Comparison of ENCODE assay signal across 11 mouse cellular contexts in the genomic region with DNA sequence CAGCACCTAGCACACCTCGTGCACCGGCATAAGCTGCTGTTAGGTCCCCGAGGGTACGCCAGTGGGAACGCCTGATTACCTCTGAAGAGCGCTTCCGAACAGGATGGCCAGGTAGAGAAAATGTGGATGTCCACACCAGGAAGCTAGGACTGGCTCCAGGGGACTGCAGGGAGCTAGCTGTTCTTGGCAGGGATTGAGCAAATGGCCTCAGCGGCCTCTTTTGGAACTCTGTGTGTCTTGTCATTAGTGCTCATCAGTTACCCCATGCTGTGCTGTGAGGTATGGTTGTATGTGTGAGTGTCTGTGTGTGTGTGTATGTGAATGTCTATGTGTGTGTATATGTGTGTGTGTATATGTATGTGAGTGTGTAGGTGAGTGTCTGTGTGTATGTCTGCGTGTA. TPM values are rescaled to one million over a fixed set of nuclear protein-coding genes. Genes with fewer than 3 reads are reported as not detected.
A peak's percentile ranks its signal among the peaks of the same experiment; 100 is the strongest.
DNase-seq lines count a peak whose midpoint lies in the region; ATAC-seq lines count a peak whose summit lies in the region.
"Had no signal": no experiment of that assay in that cellular context is flagged by ENCODE, and none has a peak within 500 bp of the region (broad histone marks: within the 10 kb centered on the region; RNA-seq: fewer than 3 reads in every experiment).

No protein-coding gene starts in this region.

- peak overlapping the region; percentile 73 for H3K4me2 ChIP-seq in hindbrain, embryonic 11.5 days (replicated peaks; ENCODE audit: low read depth, low read length)
- peak overlapping the region; percentile 83 for H3K4me2 ChIP-seq in midbrain, embryonic 12.5 days (replicated peaks)
- H3K4me2 ChIP-seq in liver, embryonic 12.5 days = no peak overlapping the region

- intact Hi-C loops in heart, postnatal 36 days (cut with DNase I) = no loop called here

- no peak overlapping the region for H3K27ac ChIP-seq in hindbrain, embryonic 11.5 days (ENCODE audit: low read depth, low read length)
- no peak overlapping the region for H3K27ac ChIP-seq in midbrain, embryonic 12.5 days (replicated peaks)
- no peak overlapping the region for H3K27ac ChIP-seq in liver, embryonic 12.5 days
- H3K27ac ChIP-seq: kidney, postnatal 0 days; macrophage had no signal

- H3K4me3 ChIP-seq in hindbrain, embryonic 11.5 days (ENCODE audit: low read depth, low read length) = peak overlapping the region; percentile 100; the same call in 1 of the 2 replicates
- H3K4me3 ChIP-seq in midbrain, embryonic 12.5 days = peak overlapping the region; percentile 98
- H3K4me3 ChIP-seq in liver, embryonic 12.5 days = no peak overlapping the region

- H3K36me3 ChIP-seq in hindbrain, embryonic 11.5 days (ENCODE audit: control insufficient read depth, insufficient read depth, low read length) = no peaks in the 10 kb centered on the region
- H3K36me3 ChIP-seq in midbrain, embryonic 12.5 days = no peaks in the 10 kb centered on the region
- H3K36me3 ChIP-seq in liver, embryonic 12.5 days = no peaks in the 10 kb centered on the region

- peak; percentile 82 for DNase-seq in cerebellum, adult 11-12 months
- peak; percentile 59 to 62 for DNase-seq in cerebellum, postnatal 10 days
- no peak for DNase-seq in hindbrain, embryonic 11.5 days (ENCODE audit: low spot score)
- DNase-seq in layer of hippocampus, postnatal 25 days (ENCODE audit: extremely low spot score in 1 of 2, low spot score in 1 of 2) = no peak
- no peak for DNase-seq in heart, postnatal 36 days
- DNase-seq: right cerebral cortex, postnatal 14 days had no signal

- ATAC-seq in hindbrain, embryonic 11.5 days (ENCODE audit: low FRiP score) = no peak
- ATAC-seq in midbrain, embryonic 12.5 days (ENCODE audit: low FRiP score, low read depth) = no peak
- no peak for ATAC-seq in megakaryocyte progenitor cell, adult 5-6 weeks (replicated peaks; ENCODE audit: poor library complexity)
- no peak for ATAC-seq in liver, embryonic 12.5 days

- no peak overlapping the region for H3K9ac ChIP-seq in hindbrain, embryonic 11.5 days (ENCODE audit: low read depth, low read length)
- H3K9ac ChIP-seq in midbrain, embryonic 12.5 days (replicated peaks) = peak overlapping the region; percentile 99
- no peak overlapping the region for H3K9ac ChIP-seq in liver, embryonic 12.5 days

- no peaks in the 10 kb centered on the region for H3K9me3 ChIP-seq in hindbrain, embryonic 11.5 days (ENCODE audit: control insufficient read depth, low read length)
- no peaks in the 10 kb centered on the region for H3K9me3 ChIP-seq in midbrain, embryonic 12.5 days
- no peaks in the 10 kb centered on the region for H3K9me3 ChIP-seq in liver, embryonic 12.5 days (replicated peaks)

- H3K27me3 ChIP-seq in hindbrain, embryonic 11.5 days (ENCODE audit: control insufficient read depth, insufficient read depth, low read length) = no peaks in the 10 kb centered on the region
- peaks cover 18% of the 10 kb centered on the region; the same call in 1 of the 2 replicates for H3K27me3 ChIP-seq in midbrain, embryonic 12.5 days
- peaks cover 99% of the 10 kb centered on the region for H3K27me3 ChIP-seq in liver, embryonic 12.5 days (replicated peaks)

- WGBS in hindbrain, embryonic 11.5 days = 79% methylated on average over 9 of the region's 9 CpGs
- WGBS in midbrain, embryonic 12.5 days = 81% methylated on average over 9 of the region's 9 CpGs
- WGBS in liver, embryonic 12.5 days (ENCODE audit: insufficient replicate concordance) = 68% methylated on average over 9 of the region's 9 CpGs

- 0 out of 2 replicates have a peak, but pooled peaks cover 2% of the 10 kb centered on the region for H3K4me1 ChIP-seq in hindbrain, embryonic 11.5 days (replicated peaks; ENCODE audit: control insufficient read depth, insufficient read depth, low read length)
- peaks cover 36% of the 10 kb centered on the region for H3K4me1 ChIP-seq in midbrain, embryonic 12.5 days
- peaks cover 36% of the 10 kb centered on the region for H3K4me1 ChIP-seq in liver, embryonic 12.5 days

RNA-seq across cellular contexts. Expression of a gene that starts 1.8 kb away (rescaled TPM):
- 9.6 and 9.8 TPM in 2 replicates for polyA plus RNA-seq in hindbrain, embryonic 11.5 days (2014; fragmentation: Nextera tagmentation; extraction: Ambion mirVana)
- 11.8 and 13.1 TPM in 2 replicates for polyA plus RNA-seq in midbrain, embryonic 12.5 days (2016; fragmentation: Nextera tagmentation; extraction: Ambion mirVana)
- not detected in 2 replicates for total RNA-seq in megakaryocyte progenitor cell, adult 5-6 weeks (2015)
- total RNA-seq in megakaryocyte progenitor cell, adult 5-6 weeks (2017) = not detected in 2 replicates
- 0.96 and 1.2 TPM in 2 replicates for polyA plus RNA-seq in liver, embryonic 12.5 days (2016; fragmentation: Nextera tagmentation; extraction: Ambion mirVana)
- 100 to 1,000 TPM; 111 to 113 TPM for total RNA-seq in layer of hippocampus, postnatal 25 days (2021)
- total RNA-seq in heart, postnatal 36 days (2021) = 1 to 10 TPM; 1.3 to 1.7 TPM

RNA-seq across cellular contexts. Expression of a gene that starts 42.4 kb away (rescaled TPM):
- polyA plus RNA-seq in hindbrain, embryonic 11.5 days (2014; fragmentation: Nextera tagmentation; extraction: Ambion mirVana) = 21.6 and 24.7 TPM in 2 replicates
- 41.9 and 43.6 TPM in 2 replicates for polyA plus RNA-seq in midbrain, embryonic 12.5 days (2016; fragmentation: Nextera tagmentation; extraction: Ambion mirVana)
- 4.0 and 6.0 TPM in 2 replicates for total RNA-seq in megakaryocyte progenitor cell, adult 5-6 weeks (2015)
- 15.7 and 19.2 TPM in 2 replicates for total RNA-seq in megakaryocyte progenitor cell, adult 5-6 weeks (2017)
- polyA plus RNA-seq in liver, embryonic 12.5 days (2016; fragmentation: Nextera tagmentation; extraction: Ambion mirVana) = 18.5 and 18.9 TPM in 2 replicates
- total RNA-seq in layer of hippocampus, postnatal 25 days (2021) = 10 to 100 TPM; 25.1 to 33.8 TPM
- 10 to 100 TPM; 23.4 to 23.8 TPM for total RNA-seq in heart, postnatal 36 days (2021)

RNA-seq across cellular contexts. Expression of a gene that starts 58.5 kb away (rescaled TPM):
- polyA plus RNA-seq in hindbrain, embryonic 11.5 days (2014; fragmentation: Nextera tagmentation; extraction: Ambion mirVana) = 38.5 and 39.1 TPM in 2 replicates
- 46.4 and 50.7 TPM in 2 replicates for polyA plus RNA-seq in midbrain, embryonic 12.5 days (2016; fragmentation: Nextera tagmentation; extraction: Ambion mirVana)
- total RNA-seq in megakaryocyte progenitor cell, adult 5-6 weeks (2015) = 18.0 and 18.2 TPM in 2 replicates
- total RNA-seq in megakaryocyte progenitor cell, adult 5-6 weeks (2017) = 21.4 and 25.7 TPM in 2 replicates
- polyA plus RNA-seq in liver, embryonic 12.5 days (2016; fragmentation: Nextera tagmentation; extraction: Ambion mirVana) = 29.1 and 30.1 TPM in 2 replicates
- total RNA-seq in layer of hippocampus, postnatal 25 days (2021) = 10 to 100 TPM; 31.8 to 33.0 TPM
- total RNA-seq in heart, postnatal 36 days (2021) = 10 to 100 TPM; 31.5 to 32.8 TPM

Comparison
In these comparisons a context has a peak if more than half of its experiments do, and no peak if none do; other contexts are left out.
1. DNase-seq: peak in cerebellum, adult 11-12 months (single experiment) and cerebellum, postnatal 10 days (2 of 2); none in hindbrain, embryonic 11.5 days (single experiment), layer of hippocampus, postnatal 25 days (0 of 2) and heart, postnatal 36 days (0 of 2).
2. RNA of a gene that starts 1.8 kb away (total RNA-seq): 111 to 113 TPM in layer of hippocampus, postnatal 25 days; 1.3 to 1.7 TPM in heart, postnatal 36 days and not detected in megakaryocyte progenitor cell, adult 5-6 weeks; every median in the first group is over 10 times any median in the second.